In genomic region chr8:26351643-26352540, GRCm38 (mm10) we compare ENCODE assay signal across 8 mouse cellular contexts.
DNase-seq lines count a peak whose midpoint lies in the region; ATAC-seq and TF ChIP-seq lines count a peak whose summit lies in the region.

No protein-coding gene starts in this region.

- peak overlapping the region; percentile 42 for H3K4me2 ChIP-seq in forebrain, embryonic 16.5 days (ENCODE audit: low read length)
- peak overlapping the region; percentile 44 for H3K4me2 ChIP-seq in stomach, embryonic 14.5 days (replicated peaks; ENCODE audit: low read depth, low read length)

- no peak for TF ChIP-seq CTCF in E14TG2a.4 (conservative IDR thresholded peaks at IDR 0.05; ENCODE audit: low read length)

- H3K4me1 ChIP-seq in E14TG2a.4 (replicated peaks; ENCODE audit: low read depth, low read length): peaks cover 9% of the 10 kb centered on the region; the same call in 1 of the 2 replicates
- H3K4me1 ChIP-seq in forebrain, embryonic 16.5 days (replicated peaks; ENCODE audit: control insufficient read depth, insufficient read depth, low read length): peaks cover 12% of the 10 kb centered on the region
- peaks cover 27% of the 10 kb centered on the region for H3K4me1 ChIP-seq in stomach, embryonic 14.5 days (ENCODE audit: control insufficient read depth, insufficient read depth, low read length)

- peak overlapping the region; percentile 35; the same call in 1 of the 2 replicates for H3K4me3 ChIP-seq in E14TG2a.4 (replicated peaks; ENCODE audit: low read length)
- H3K4me3 ChIP-seq in forebrain, embryonic 16.5 days (replicated peaks; ENCODE audit: low read length): peak overlapping the region; percentile 14
- H3K4me3 ChIP-seq in stomach, embryonic 14.5 days (ENCODE audit: low read depth, low read length): peak overlapping the region; percentile 9; the same call in 1 of the 2 replicates

- H3K9ac ChIP-seq in forebrain, embryonic 16.5 days (replicated peaks; ENCODE audit: low read depth, low read length): 0 out of 2 replicates have a peak overlapping the region, but pooled peaks have one; percentile 20
- H3K9ac ChIP-seq in stomach, embryonic 14.5 days (replicated peaks; ENCODE audit: low read depth, low read length): no peak overlapping the region

- 52% methylated on average over 21 of the region's 21 CpGs for WGBS in forebrain, embryonic 16.5 days
- WGBS in stomach, embryonic 14.5 days: 11% methylated on average over 21 of the region's 21 CpGs

- DNase-seq in cerebellum, adult 11-12 months: peak; percentile 26
- DNase-seq in heart, postnatal 14 days: peak; percentile 69 to 72
- peak; percentile 2 for DNase-seq in layer of hippocampus, adult 9-10 months (ENCODE audit: low spot score)
- peak; percentile 44 for DNase-seq in lung, postnatal 14 days
- DNase-seq in adipocyte (ENCODE audit: low spot score): no peak

- no peaks in the 10 kb centered on the region for H3K9me3 ChIP-seq in E14TG2a.4 (ENCODE audit: low read length)
- no peaks in the 10 kb centered on the region for H3K9me3 ChIP-seq in forebrain, embryonic 16.5 days (ENCODE audit: control insufficient read depth, low read length)
- no peaks in the 10 kb centered on the region for H3K9me3 ChIP-seq in stomach, embryonic 14.5 days (ENCODE audit: control insufficient read depth, low read depth, low read length)

- peaks cover 14% of the 10 kb centered on the region; the same call in 1 of the 2 replicates for H3K27me3 ChIP-seq in E14TG2a.4 (ENCODE audit: insufficient read depth, low read length)
- no peaks in the 10 kb centered on the region for H3K27me3 ChIP-seq in forebrain, embryonic 16.5 days (replicated peaks; ENCODE audit: control insufficient read depth, insufficient read depth, low read length)
- H3K27me3 ChIP-seq in stomach, embryonic 14.5 days (ENCODE audit: control insufficient read depth, insufficient read depth, low read length): no peaks in the 10 kb centered on the region

- ATAC-seq in forebrain, embryonic 16.5 days: peak; percentile 67
- peak; percentile 79; the same call in 1 of the 2 replicates for ATAC-seq in stomach, embryonic 14.5 days (ENCODE audit: insufficient number of reproducible peaks, insufficient read depth, low FRiP score, low read depth)

- no peak overlapping the region for H3K27ac ChIP-seq in forebrain, embryonic 16.5 days (ENCODE audit: low read length)
- H3K27ac ChIP-seq in stomach, embryonic 14.5 days (ENCODE audit: low read length): peak overlapping the region; percentile 96

- H3K36me3 ChIP-seq in E14TG2a.4 (ENCODE audit: insufficient read depth, low read length): no peaks in the 10 kb centered on the region
- no peaks in the 10 kb centered on the region for H3K36me3 ChIP-seq in forebrain, embryonic 16.5 days (ENCODE audit: control insufficient read depth, insufficient read depth)
- H3K36me3 ChIP-seq in stomach, embryonic 14.5 days (ENCODE audit: control insufficient read depth, insufficient read depth, low read length): no peaks in the 10 kb centered on the region

- intact Hi-C loops in heart, postnatal 14 days (cut with DNase I): no loop called here
